Mouse (Mus musculus): ENCODE measurements around the gene 4930544D05Rik.

GRCm38 (mm10) chr11:70566586-70566985 is 49.1 kb upstream of the 4930544D05Rik start:
- TF ChIP-seq CTCF (IDR thresholded peaks at IDR 0.05; ENCODE audit: low read depth, low read length) (no peak), POLR2A (IDR thresholded peaks at IDR 0.05; ENCODE audit: extremely low read depth, insufficient read depth, low read length) (no peak)

Data from liver, adult 2 months (tissue).